Mouse (Mus musculus) bone marrow, adult 2 months (tissue): ENCODE data around the gene 1700010I14Rik.

Experiments
- CTCF ChIP-seq: fragments of 200-500 bp; IDR thresholded peaks from 2 replicates; pipeline ENCODE4 v1.5.1; 2011; ENCODE audit warnings: low read length, control low read depth; ENCODE audit not compliant: control insufficient read depth, insufficient read depth
- POLR2A ChIP-seq: fragments of 200-500 bp; IDR thresholded peaks from 2 replicates; pipeline ENCODE4 v1.6.1; 2011; ENCODE audit warnings: low read depth, mild to moderate bottlenecking, control low read depth, low read length, borderline replicate concordance; ENCODE audit not compliant: control insufficient read depth

GRCm38 (mm10) chr17:9032362-9033044 is 44.4 kb downstream of the 1700010I14Rik start:
- TF ChIP-seq POLR2A (no peak), CTCF (no peak)
